Mouse (Mus musculus) heart, embryonic 15.5 days (tissue): ENCODE results near the gene Polr2l. TPM values are rescaled to one million over a fixed set of nuclear protein-coding genes. Genes with fewer than 3 reads are reported as not detected.

Experiments
- ATAC-seq: fragments of 200-750 bp; cut with Nextera tagmentation; replicated peaks from 2 replicates; pipeline ENCODE4 v1.8.0; 2017; ENCODE audit warnings: low read depth, moderate TSS enrichment; ENCODE audit not compliant: insufficient number of reproducible peaks, insufficient read depth, low FRiP score
- H3K27ac ChIP-seq: fragments of 300-500 bp; sonication (generic); 2 replicates; pipeline ENCODE4 v1.5.1; 2015; ENCODE audit warnings: mild to moderate bottlenecking, inconsistent platforms
- H3K27me3 ChIP-seq: fragments of 300-500 bp; sonication (generic); 2 replicates; pipeline ENCODE4 v1.6.1; 2015; ENCODE audit warnings: inconsistent platforms
- H3K36me3 ChIP-seq: fragments of 300-500 bp; sonication (generic); 2 replicates; pipeline ENCODE4 v1.6.1; 2015; ENCODE audit warnings: mild to moderate bottlenecking, inconsistent platforms
- H3K4me1 ChIP-seq: fragments of 300-500 bp; sonication (generic); replicated peaks from 2 replicates; pipeline ENCODE4 v1.6.1; 2015; ENCODE audit warnings: inconsistent platforms
- H3K4me2 ChIP-seq: fragments of 300-500 bp; sonication (generic); 2 replicates; pipeline ENCODE4 v1.6.1; 2015; ENCODE audit warnings: inconsistent platforms, mild to moderate bottlenecking, moderate library complexity
- H3K4me3 ChIP-seq: fragments of 300-500 bp; sonication (generic); 2 replicates; pipeline ENCODE4 v1.5.1; 2015; ENCODE audit warnings: mild to moderate bottlenecking, inconsistent platforms
- H3K9ac ChIP-seq: fragments of 300-500 bp; sonication (generic); 2 replicates; pipeline ENCODE4 v1.6.1; 2015; ENCODE audit warnings: mild to moderate bottlenecking, inconsistent platforms
- H3K9me3 ChIP-seq: fragments of 300-500 bp; sonication (generic); replicated peaks from 2 replicates; pipeline ENCODE4 v1.6.1; 2016; ENCODE audit warnings: inconsistent platforms
- WGBS: fragments of 180-500 bp; shearing (Covaris S2); methylation state at CpG from one replicate; pipeline ENCODE4 v1.1.7; 2015; ENCODE audit warnings: mixed read lengths; 5-methylcytosine and 5-hydroxymethylcytosine counted together
- polyA plus RNA-seq: library from polyadenylated mRNA; unstranded; fragments of >200 nt; fragmentation: Nextera tagmentation; extraction: Ambion mirVana; gene quantifications from 2 replicates; pipeline ENCODE4 v1.2.1, GENCODE M21; 2015

Polr2l gene
- polyA plus RNA-seq, 1 experiment from 2014 or later, result 59.5 TPM

- Histone ChIP-seq H3K4me1 (peaks cover 47% of the 10 kb centered on the region), H3K9ac (no peak overlapping the region), H3K36me3 (peaks cover 22% of the 10 kb centered on the region), H3K27me3 (no peaks in the 10 kb centered on the region), H3K9me3 (no peaks in the 10 kb centered on the region), H3K27ac (no peak overlapping the region), H3K4me3 (no peak overlapping the region), H3K4me2 (peak overlapping the region; percentile 86)
- ATAC-seq, result no peak
- WGBS, result 83% methylated on average over 9 of the region's 9 CpGs
Observed at GRCm38 (mm10) chr7:141435856-141436522, 38.9 kb downstream of the Polr2l start.

DNA sequence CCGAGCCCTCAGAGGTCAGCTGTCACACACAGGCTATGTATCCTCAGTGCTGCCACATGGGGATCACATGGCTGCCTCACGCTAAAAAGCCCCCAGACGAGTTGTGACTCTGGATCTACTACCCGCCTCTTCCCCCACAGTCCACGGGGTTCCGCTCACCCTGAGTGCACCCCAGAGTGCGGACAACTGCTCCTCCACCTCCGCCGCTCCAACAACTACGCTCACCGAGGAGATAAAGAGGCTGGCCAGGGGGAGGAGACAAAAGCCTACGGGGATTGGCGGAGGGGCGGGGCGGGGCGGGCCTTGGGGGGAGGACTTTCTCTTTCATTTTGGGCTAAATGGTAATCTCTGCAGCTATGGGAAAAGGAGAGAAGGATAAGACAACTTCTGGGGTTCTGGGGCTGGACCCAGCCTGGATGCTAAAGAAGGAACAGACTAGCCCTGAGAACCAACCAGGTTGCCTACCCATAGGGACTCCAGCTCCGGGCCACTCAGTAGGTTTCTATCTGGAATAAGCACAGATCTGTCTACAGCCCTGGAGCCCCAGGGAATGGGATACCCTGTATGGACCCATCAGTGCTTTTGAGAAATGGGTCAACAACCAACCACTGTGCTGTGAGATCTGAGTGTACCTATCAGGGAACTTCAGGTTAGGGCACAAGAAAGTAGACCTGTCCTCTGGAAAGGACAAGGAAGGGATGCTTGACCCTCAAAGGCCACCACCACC, 39.6 kb downstream of the Polr2l start:
- Histone ChIP-seq H3K9ac (peak overlapping the region; percentile 61), H3K4me2 (peak overlapping the region; percentile 86), H3K36me3 (peaks cover 22% of the 10 kb centered on the region), H3K27ac (peak overlapping the region; percentile 69), H3K9me3 (no peaks in the 10 kb centered on the region), H3K4me3 (peak overlapping the region; percentile 58), H3K27me3 (no peaks in the 10 kb centered on the region), H3K4me1 (peaks cover 43% of the 10 kb centered on the region)
- ATAC-seq, result 0 out of 2 replicates have a peak, but pooled peaks have one; percentile 11
- 4% methylated on average over 17 of the region's 17 CpGs for WGBS

GRCm38 (mm10) chr7:141434464-141434863, 40.5 kb downstream of the Polr2l start:
- Histone ChIP-seq H3K27ac (peak overlapping the region; percentile 69), H3K9ac (peak overlapping the region; percentile 61), H3K27me3 (no peaks in the 10 kb centered on the region), H3K4me3 (peak overlapping the region; percentile 58), H3K4me1 (peaks cover 51% of the 10 kb centered on the region), H3K4me2 (peak overlapping the region; percentile 86), H3K9me3 (no peaks in the 10 kb centered on the region), H3K36me3 (peaks cover 22% of the 10 kb centered on the region)
- ATAC-seq, result no peak
- 12% methylated on average over 8 of the region's 8 CpGs for WGBS

DNA sequence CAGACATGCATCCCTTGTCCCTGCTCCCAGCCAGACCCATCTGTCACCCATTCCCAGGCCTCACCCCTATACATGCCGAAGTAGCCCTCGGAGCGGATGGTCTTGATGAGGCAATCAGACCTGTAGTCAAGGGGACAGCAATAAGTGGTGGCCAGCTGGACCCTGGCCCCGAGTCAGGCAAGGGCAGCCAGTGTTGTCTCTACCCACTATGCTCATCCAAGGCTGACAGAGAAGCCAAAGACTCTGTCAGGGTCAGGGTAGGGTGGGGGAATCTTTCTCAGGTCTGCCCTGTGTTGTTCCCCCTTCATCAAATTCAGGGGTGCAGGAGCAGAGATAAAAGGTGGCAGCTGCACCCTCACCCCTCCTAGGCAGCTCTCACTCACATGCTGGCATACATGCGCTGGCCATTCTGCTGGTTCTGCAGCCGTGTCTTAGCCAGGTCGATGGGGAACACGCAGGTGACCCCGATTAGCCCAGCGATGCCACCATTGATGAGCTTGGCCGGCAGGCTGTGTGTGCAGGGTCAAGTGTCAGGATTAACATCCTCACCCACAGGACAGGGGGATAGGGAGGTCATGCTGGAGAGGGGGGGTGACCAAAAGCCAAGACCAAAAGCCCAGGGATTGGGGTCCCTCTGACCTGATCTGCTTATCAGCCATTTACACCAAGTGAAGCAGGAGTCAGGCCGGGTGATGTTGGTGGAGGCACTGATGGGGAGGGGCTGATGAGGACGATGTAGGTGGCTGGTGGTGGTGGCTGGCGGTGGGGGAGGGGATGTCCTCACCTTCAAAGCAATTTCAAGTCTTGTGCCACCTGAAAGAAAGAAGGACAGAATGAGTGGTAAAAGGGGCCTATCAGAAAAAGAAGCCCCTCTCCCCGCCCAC, 41.2 kb downstream of the Polr2l start:
- Histone ChIP-seq H3K4me2 (peak overlapping the region; percentile 86), H3K4me3 (peak overlapping the region; percentile 58), H3K36me3 (peaks cover 14% of the 10 kb centered on the region), H3K4me1 (peaks cover 58% of the 10 kb centered on the region), H3K27me3 (no peaks in the 10 kb centered on the region), H3K27ac (no peak overlapping the region), H3K9me3 (no peaks in the 10 kb centered on the region), H3K9ac (peak overlapping the region; percentile 61)
- 74% methylated on average over 15 of the region's 15 CpGs for WGBS
- no peak for ATAC-seq

DNA sequence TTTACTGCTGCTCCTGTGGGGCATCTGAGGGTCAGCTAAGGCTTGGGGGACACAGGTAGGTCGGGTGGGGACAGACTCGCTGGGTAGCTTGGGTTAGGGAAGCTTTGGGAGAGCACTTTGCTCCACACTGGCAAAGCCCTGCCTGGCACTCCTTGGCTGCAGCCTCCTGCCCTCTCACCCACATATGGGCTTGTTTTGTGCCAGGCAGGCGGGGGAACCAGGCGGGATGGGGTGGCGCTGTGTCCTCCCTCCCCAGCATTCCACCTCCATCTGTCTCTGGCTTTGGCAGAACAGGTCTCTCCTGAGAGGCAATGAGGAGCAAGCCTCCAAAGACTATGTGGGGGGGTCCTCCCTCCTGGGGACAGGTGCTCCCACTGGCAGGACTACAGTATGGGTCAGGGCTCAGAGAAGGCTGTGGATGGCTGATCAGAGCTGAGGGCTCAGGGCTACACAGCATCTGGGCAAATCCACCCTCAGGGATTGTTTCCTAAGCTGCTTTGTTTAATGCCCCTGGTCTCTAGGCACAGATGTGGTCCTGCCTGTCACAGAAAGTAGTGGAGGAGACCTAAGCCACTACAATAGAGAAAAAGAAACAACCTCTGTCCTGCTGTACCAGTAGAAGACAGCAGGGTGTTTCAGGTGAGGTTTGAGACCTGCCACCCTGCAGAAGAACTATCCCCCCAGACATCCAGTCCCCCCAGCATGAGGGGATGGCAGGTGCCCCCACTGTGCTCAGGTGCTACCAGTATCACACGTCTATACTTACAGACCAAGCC, 42.0 kb downstream of the Polr2l start:
- no peak for ATAC-seq
- H3K36me3 ChIP-seq, result peaks cover 8% of the 10 kb centered on the region
- no peaks in the 10 kb centered on the region for H3K27me3 ChIP-seq
- WGBS, result 88% methylated on average over 6 of the region's 6 CpGs
- no peak overlapping the region for H3K27ac ChIP-seq
- no peaks in the 10 kb centered on the region for H3K9me3 ChIP-seq
- H3K4me1 ChIP-seq, result peaks cover 64% of the 10 kb centered on the region
- no peak overlapping the region for H3K4me3 ChIP-seq
- H3K9ac ChIP-seq, result no peak overlapping the region
- H3K4me2 ChIP-seq, result no peak overlapping the region

- no peaks in the 10 kb centered on the region for H3K9me3 ChIP-seq
- peaks cover 8% of the 10 kb centered on the region for H3K36me3 ChIP-seq
- H3K27me3 ChIP-seq, result no peaks in the 10 kb centered on the region
- ATAC-seq, result no peak
- no peak overlapping the region for H3K4me3 ChIP-seq
- H3K9ac ChIP-seq, result no peak overlapping the region
- no peak overlapping the region for H3K27ac ChIP-seq
- WGBS, result 76% methylated on average over 8 of the region's 8 CpGs
- no peak overlapping the region for H3K4me2 ChIP-seq
- peaks cover 60% of the 10 kb centered on the region for H3K4me1 ChIP-seq
Observed at GRCm38 (mm10) chr7:141432186-141432611, 42.7 kb downstream of the Polr2l start.

DNA sequence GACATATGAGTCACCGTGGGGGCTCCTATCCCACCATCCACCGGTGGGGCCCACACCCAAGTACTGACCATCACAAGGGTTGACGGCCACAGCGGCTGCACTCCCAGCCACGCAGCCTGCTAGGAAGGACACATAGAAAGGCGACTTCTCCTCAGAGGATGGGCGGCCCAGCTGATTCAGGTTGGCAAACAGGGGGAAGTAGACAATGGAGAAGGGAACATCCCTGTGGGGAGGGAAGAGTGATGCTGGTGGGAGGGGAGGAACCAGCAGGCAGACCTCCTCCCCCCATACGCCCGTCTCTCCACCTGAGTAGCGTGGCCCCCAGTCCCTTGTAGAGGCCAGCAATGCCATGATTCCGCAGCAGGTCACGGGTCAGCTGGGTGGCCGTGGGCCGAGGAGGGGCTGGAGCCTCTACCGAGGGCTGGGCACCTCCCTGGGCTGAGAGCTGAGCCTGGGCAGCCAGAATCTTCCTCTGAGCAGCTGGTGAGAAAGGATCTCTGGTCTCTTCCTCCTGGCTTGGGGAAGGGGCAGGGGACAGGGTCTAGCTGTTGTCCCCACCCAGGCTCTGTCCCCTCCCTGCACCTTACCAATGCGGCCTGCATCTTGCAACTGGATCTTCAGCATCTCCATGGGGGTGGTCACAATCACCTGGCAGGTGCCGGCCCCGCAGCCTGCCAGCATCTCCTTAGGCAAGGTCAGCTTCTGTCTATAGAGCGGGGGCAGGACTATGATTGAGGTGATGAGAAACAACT, 43.3 kb downstream of the Polr2l start:
- Histone ChIP-seq H3K36me3 (peaks cover 8% of the 10 kb centered on the region), H3K4me3 (no peak overlapping the region), H3K4me1 (peaks cover 54% of the 10 kb centered on the region), H3K9ac (no peak overlapping the region), H3K27me3 (no peaks in the 10 kb centered on the region), H3K9me3 (no peaks in the 10 kb centered on the region), H3K4me2 (no peak overlapping the region), H3K27ac (no peak overlapping the region)
- WGBS, result 90% methylated on average over 19 of the region's 19 CpGs
- ATAC-seq, result no peak

DNA sequence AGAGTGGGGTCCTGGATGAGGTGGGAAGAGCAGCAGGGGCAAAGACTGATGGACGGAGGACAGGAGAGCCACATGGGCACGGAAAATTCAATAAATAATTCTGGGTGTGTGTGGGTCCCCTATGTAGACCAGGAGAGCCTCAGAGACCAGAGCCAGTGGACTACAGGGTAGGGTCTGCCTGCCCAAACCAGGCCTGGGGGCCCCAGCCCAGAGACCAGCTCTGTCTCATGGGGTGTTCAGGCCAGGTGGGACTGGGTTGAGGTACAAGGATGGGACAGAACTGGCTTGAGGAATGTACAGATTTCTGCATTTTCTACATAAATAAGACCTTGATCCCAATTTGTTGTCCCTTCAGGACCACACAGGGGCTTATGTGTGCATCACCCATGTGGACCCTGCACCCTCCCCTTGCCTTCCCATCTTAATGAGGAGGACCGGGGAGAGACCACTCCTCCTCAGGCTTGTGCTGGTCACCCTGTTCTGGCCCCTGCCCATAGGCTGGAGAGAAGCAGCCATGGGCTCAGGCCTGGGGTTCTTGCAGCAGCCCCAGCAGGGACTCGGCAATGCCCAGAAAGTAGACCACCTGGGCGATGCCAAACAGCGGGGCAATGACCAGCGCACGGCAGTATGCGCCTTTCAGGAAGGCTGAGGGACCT, 44.2 kb downstream of the Polr2l start:
- Histone ChIP-seq H3K4me1 (peaks cover 48% of the 10 kb centered on the region), H3K4me3 (no peak overlapping the region), H3K9me3 (no peaks in the 10 kb centered on the region), H3K36me3 (peaks cover 8% of the 10 kb centered on the region), H3K9ac (no peak overlapping the region), H3K27me3 (no peaks in the 10 kb centered on the region), H3K4me2 (no peak overlapping the region), H3K27ac (no peak overlapping the region)
- 92% methylated on average over 9 of the region's 9 CpGs for whole genome bisulfite sequencing
- no peak for ATAC-seq

GRCm38 (mm10) chr7:141429840-141430584, 44.9 kb downstream of the Polr2l start:
- Histone ChIP-seq H3K4me2 (peak overlapping the region; percentile 54; the same call in 1 of the 2 replicates), H3K27ac (peak overlapping the region; percentile 55), H3K9me3 (no peaks in the 10 kb centered on the region), H3K36me3 (peaks cover 8% of the 10 kb centered on the region), H3K4me1 (peaks cover 43% of the 10 kb centered on the region), H3K9ac (0 out of 2 replicates have a peak overlapping the region, but pooled peaks have one; percentile 27), H3K27me3 (no peaks in the 10 kb centered on the region), H3K4me3 (peak overlapping the region; percentile 29; the same call in 1 of the 2 replicates)
- ATAC-seq, result 0 out of 2 replicates have a peak, but pooled peaks have one; percentile 21
- 45% methylated on average over 9 of the region's 9 CpGs for WGBS
